Mouse (Mus musculus): ENCODE results near the gene Mboat2.

The Mboat2 gene

GRCm38 (mm10) chr12:24950376-24951046 is 119.8 kb downstream of the Mboat2 start:
- DNase-seq (ENCODE audit: low read depth), result peak; percentile 43

- peak; percentile 66 for DNase-seq (ENCODE audit: low read depth)
Observed at GRCm38 (mm10) chr12:24952147-24952546, 121.5 kb downstream of the Mboat2 start.

GRCm38 (mm10) chr12:24955137-24955536 is 124.5 kb downstream of the Mboat2 start:
- DNase-seq (ENCODE audit: low read depth), result no peak

GRCm38 (mm10) chr12:24958526-24958925 is 127.8 kb downstream of the Mboat2 start:
- no peak for DNase-seq (ENCODE audit: low read depth)

GRCm38 (mm10) chr12:24961821-24962220 is 131.1 kb downstream of the Mboat2 start:
- DNase-seq (ENCODE audit: low read depth), result no peak

- no peak for DNase-seq (ENCODE audit: low read depth)
Observed at GRCm38 (mm10) chr12:24962362-24962967, 131.8 kb downstream of the Mboat2 start.

- DNase-seq (ENCODE audit: low read depth), result no peak
Observed at GRCm38 (mm10) chr12:24963393-24964022, 132.8 kb downstream of the Mboat2 start.

- DNase-seq (ENCODE audit: low read depth), result no peak
Observed at GRCm38 (mm10) chr12:24965406-24965805, 134.7 kb downstream of the Mboat2 start.

GRCm38 (mm10) chr12:24966046-24966445 is 135.4 kb downstream of the Mboat2 start:
- DNase-seq (ENCODE audit: low read depth), result no peak

GRCm38 (mm10) chr12:24971490-24972200 is 141.0 kb downstream of the Mboat2 start:
- DNase-seq (ENCODE audit: low read depth), result no peak

GRCm38 (mm10) chr12:24972371-24973350 is 142.0 kb downstream of the Mboat2 start:
- DNase-seq (ENCODE audit: low read depth), result no peak

GRCm38 (mm10) chr12:24973586-24973985 is 142.9 kb downstream of the Mboat2 start:
- DNase-seq (ENCODE audit: low read depth), result no peak

GRCm38 (mm10) chr12:24974446-24975114 is 143.9 kb downstream of the Mboat2 start, which contains the start of gene Kidins220:
Gene Kidins220 (plus strand): TSS chr12:24974925.
- DNase-seq (ENCODE audit: low read depth), result peak; percentile 94

- DNase-seq (ENCODE audit: low read depth), result peak; percentile 82
Observed at GRCm38 (mm10) chr12:24975115-24975733, 144.5 kb downstream of the Mboat2 start.

GRCm38 (mm10) chr12:24985226-24985625 is 154.5 kb downstream of the Mboat2 start:
- no peak for DNase-seq (ENCODE audit: low read depth)

GRCm38 (mm10) chr12:24995350-24995749 is 164.7 kb downstream of the Mboat2 start:
- DNase-seq (ENCODE audit: low read depth), result no peak

- DNase-seq (ENCODE audit: low read depth), result no peak
Observed at GRCm38 (mm10) chr12:25005350-25005749, 174.7 kb downstream of the Mboat2 start.

GRCm38 (mm10) chr12:25009957-25010356 is 179.3 kb downstream of the Mboat2 start:
- no peak for DNase-seq (ENCODE audit: low read depth)

- peak; percentile 35 for DNase-seq (ENCODE audit: low read depth)
Observed at GRCm38 (mm10) chr12:25010416-25010815, 179.7 kb downstream of the Mboat2 start.

- DNase-seq (ENCODE audit: low read depth), result peak; percentile 27
Observed at GRCm38 (mm10) chr12:25011733-25012367, 181.2 kb downstream of the Mboat2 start.

All from induced T-regulatory cell, adult 2 months (primary cell).